Mouse (Mus musculus) limb, embryonic 14.5 days (tissue): ENCODE measurements around the gene Tcte2. TPM values are rescaled to one million over a fixed set of nuclear protein-coding genes. Genes with fewer than 3 reads are reported as not detected.

Source experiments
- ATAC-seq: fragments of 200-750 bp; cut with Nextera tagmentation; 2 replicates; pipeline ENCODE4 v1.8.0; 2017; ENCODE audit warnings: low read depth, moderate number of reproducible peaks, moderate TSS enrichment; ENCODE audit not compliant: low FRiP score
- DNase-seq: peaks from one replicate; pipeline ENCODE4 v3.0.0-alpha.2; 2015; ENCODE audit warnings: low spot score
- H3K27ac ChIP-seq: fragments of 300-500 bp; sonication (generic); replicated peaks from 2 replicates; pipeline ENCODE4 v1.5.1; 2014; ENCODE audit warnings: low read depth, mild to moderate bottlenecking, low read length, moderate library complexity, mixed read lengths
- H3K27me3 ChIP-seq: fragments of 300-500 bp; sonication (generic); 2 replicates; pipeline ENCODE4 v1.6.1; 2014; ENCODE audit warnings: low read length, mixed read lengths; ENCODE audit not compliant: control insufficient read depth, insufficient read depth
- H3K36me3 ChIP-seq: fragments of 300-500 bp; sonication (generic); 2 replicates; pipeline ENCODE4 v1.6.1; 2014; ENCODE audit warnings: mild to moderate bottlenecking, low read length, moderate library complexity, mixed read lengths; ENCODE audit not compliant: control insufficient read depth, insufficient read depth
- H3K4me1 ChIP-seq: fragments of 300-500 bp; sonication (generic); 2 replicates; pipeline ENCODE4 v1.6.1; 2014; ENCODE audit warnings: antibody characterized with exemption, low read length, mixed read lengths; ENCODE audit not compliant: control insufficient read depth, insufficient read depth
- H3K4me2 ChIP-seq: fragments of 300-500 bp; sonication (generic); replicated peaks from 2 replicates; pipeline ENCODE4 v1.6.1; 2014; ENCODE audit warnings: low read depth, mild to moderate bottlenecking, low read length, moderate library complexity; ENCODE audit not compliant: severe bottlenecking
- H3K4me3 ChIP-seq: fragments of 300-500 bp; sonication (generic); replicated peaks from 2 replicates; pipeline ENCODE4 v1.5.1; 2014; ENCODE audit warnings: low read length
- H3K9ac ChIP-seq: fragments of 300-500 bp; sonication (generic); 2 replicates; pipeline ENCODE4 v1.6.1; 2014; ENCODE audit warnings: mild to moderate bottlenecking, low read depth, low read length, moderate library complexity; ENCODE audit not compliant: severe bottlenecking
- H3K9me3 ChIP-seq: fragments of 300-500 bp; sonication (generic); 2 replicates; pipeline ENCODE4 v1.6.1; 2016; ENCODE audit warnings: low read length; ENCODE audit not compliant: control insufficient read depth
- POLR2A ChIP-seq: fragments of 200-500 bp; IDR thresholded peaks from 2 replicates; pipeline ENCODE4 v1.8.0; 2012; ENCODE audit warnings: inconsistent platforms, mild to moderate bottlenecking, moderate library complexity, borderline replicate concordance; ENCODE audit not compliant: insufficient read depth, insufficient read length; ENCODE audit errors: extremely low read depth
- WGBS: fragments of 180-500 bp; shearing (Covaris S2); extraction: QIAGEN DNeasy Blood & Tissue Kit; methylation state at CpG from one replicate; pipeline ENCODE4 v1.1.7; 2014; 5-methylcytosine and 5-hydroxymethylcytosine counted together
- polyA plus RNA-seq, 2 experiments: library from polyadenylated mRNA; depleted of rRNA in 1 of 2; stranded (reverse) in 1 of 2; unstranded in 1 of 2; fragments of >200 nt; fragmentation: Nextera tagmentation in 1 of 2; extraction: Ambion mirVana in 1 of 2; gene quantifications; 2 replicates each; pipeline versions ENCODE4 v1.2.1 to v1.2.3; 2012 to 2014

Tcte2 gene
- polyA plus RNA-seq, 2 experiments, result 4.4 to 5.2 TPM

DNA sequence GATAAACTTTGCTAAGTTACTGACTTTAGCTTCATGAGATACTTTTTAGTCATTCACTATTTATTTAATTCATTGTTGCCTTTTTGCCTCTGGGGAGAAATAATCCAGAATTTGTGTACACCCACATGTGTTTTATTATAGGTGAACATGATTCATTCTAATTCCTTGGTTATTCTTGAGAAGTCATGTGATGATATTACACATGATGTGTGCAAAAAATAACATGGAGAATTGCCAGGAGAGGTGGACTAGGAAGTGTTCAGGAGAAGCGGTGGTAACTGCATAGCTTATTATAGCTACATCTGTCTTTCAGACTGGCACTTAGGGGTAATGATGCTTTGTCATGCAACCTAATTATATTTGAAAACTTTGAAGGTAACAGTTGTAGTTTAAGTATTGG lies 2.2 kb upstream of the Tcte2 start:
- no peaks in the 10 kb centered on the region; the same call in 1 of the 2 replicates for H3K4me1 ChIP-seq
- H3K9me3 ChIP-seq, result no peaks in the 10 kb centered on the region
- H3K4me2 ChIP-seq, result no peak overlapping the region
- H3K36me3 ChIP-seq, result no peaks in the 10 kb centered on the region
- no peak overlapping the region for H3K4me3 ChIP-seq
- no peak for DNase-seq
- no peak overlapping the region for H3K27ac ChIP-seq
- ATAC-seq, result no peak
- TF ChIP-seq POLR2A, result no peak
- WGBS, result 76% methylated on average over 1 of the region's 1 CpGs
- no peak overlapping the region for H3K9ac ChIP-seq
- no peaks in the 10 kb centered on the region for H3K27me3 ChIP-seq

DNA sequence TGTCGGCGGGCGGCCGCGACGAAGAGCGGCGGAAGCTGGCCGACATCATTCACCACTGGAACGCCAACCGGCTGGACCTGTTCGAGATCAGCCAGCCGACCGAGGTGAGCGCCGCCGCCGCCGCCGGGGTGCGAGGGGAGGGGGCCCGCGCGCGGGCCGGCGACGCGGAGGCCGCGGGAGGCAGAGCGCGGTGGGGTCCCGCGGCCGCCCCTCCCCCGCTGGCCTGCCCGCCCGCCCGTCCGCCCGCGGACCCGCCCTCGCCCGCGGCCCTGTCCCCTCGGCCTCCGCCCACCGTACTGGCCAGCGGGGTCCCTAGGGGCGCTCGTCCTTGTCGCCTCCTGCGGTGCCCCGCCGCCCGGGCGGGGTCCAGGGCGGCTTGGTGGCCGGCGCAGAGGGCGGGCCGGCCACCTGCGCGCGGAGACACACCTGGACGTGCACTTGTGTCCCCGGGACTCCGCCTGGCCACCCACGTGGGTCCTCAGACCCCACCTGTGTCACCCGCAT lies 898 bp downstream of the Tcte2 start:
- H3K4me2 ChIP-seq, result peak overlapping the region; percentile 100
- DNase-seq, result no peak
- no peaks in the 10 kb centered on the region for H3K36me3 ChIP-seq
- H3K27ac ChIP-seq, result peak overlapping the region; percentile 61
- H3K4me1 ChIP-seq, result no peaks in the 10 kb centered on the region; the same call in 1 of the 2 replicates
- peak; percentile 39 for ATAC-seq
- TF ChIP-seq POLR2A, result no peak
- WGBS, result 0% methylated on average over 24 of the region's 72 CpGs
- peak overlapping the region; percentile 90 for H3K9ac ChIP-seq
- peak overlapping the region; percentile 85 for H3K4me3 ChIP-seq
- no peaks in the 10 kb centered on the region for H3K9me3 ChIP-seq
- H3K27me3 ChIP-seq, result no peaks in the 10 kb centered on the region

DNA sequence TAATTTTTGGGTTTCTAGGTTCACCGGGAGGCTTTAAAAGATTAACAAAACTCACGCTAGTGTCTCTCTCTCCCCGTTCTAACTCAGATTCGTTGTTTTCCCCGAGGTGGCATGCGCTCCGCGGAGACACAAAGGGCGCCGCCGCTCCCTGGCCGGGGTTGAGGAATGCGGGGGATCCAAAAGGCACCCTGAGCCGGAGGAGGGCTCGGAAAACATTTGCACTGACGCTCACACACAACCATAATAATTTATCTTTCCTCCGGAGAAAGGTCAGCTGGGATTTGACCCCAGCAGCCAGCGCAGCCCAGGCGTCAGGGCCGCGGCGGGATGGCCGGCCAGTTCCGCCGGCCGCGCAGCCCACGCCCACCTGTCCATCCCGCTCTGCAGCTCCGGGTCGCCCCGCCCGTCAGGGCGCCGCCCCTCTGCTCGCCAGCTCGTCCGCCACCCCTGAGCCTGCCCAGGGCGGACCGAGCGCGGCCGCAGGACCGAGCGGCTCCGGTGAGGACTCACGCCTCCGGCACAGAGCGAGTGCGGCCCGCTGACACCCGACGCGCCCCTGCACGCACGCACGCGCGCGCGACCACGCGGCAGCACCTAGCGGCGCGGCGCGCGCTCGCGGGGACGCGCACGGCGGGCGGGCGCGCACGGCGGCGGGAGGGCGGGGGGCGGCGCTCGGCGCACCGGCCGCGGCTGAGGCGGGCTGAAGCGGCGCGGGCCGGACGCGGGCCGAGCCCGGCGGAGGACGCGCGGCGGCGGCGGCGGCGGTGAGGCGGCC lies 1.6 kb downstream of the Tcte2 start, which contains the start of gene Afdn:
Gene Afdn (plus strand): TSS at position 687 of the 775 bp plus-strand sequence.
- no peaks in the 10 kb centered on the region for H3K9me3 ChIP-seq
- H3K36me3 ChIP-seq, result no peaks in the 10 kb centered on the region
- peak within 1 kb of the TSS; percentile 65 for H3K27ac ChIP-seq
- 1% methylated on average over 41 of the region's 108 CpGs for WGBS
- H3K4me3 ChIP-seq, result peak within 1 kb of the TSS; percentile 85
- no peaks in the 10 kb centered on the region; the same call in 1 of the 2 replicates for H3K4me1 ChIP-seq
- DNase-seq (peak; percentile 76), ATAC-seq (peak; percentile 89)
- H3K27me3 ChIP-seq, result no peaks in the 10 kb centered on the region
- no peak; the same call in 1 of the 2 replicates for TF ChIP-seq POLR2A
- H3K4me2 ChIP-seq, result peak within 1 kb of the TSS; percentile 100
- H3K9ac ChIP-seq, result peak within 1 kb of the TSS; percentile 90

DNA sequence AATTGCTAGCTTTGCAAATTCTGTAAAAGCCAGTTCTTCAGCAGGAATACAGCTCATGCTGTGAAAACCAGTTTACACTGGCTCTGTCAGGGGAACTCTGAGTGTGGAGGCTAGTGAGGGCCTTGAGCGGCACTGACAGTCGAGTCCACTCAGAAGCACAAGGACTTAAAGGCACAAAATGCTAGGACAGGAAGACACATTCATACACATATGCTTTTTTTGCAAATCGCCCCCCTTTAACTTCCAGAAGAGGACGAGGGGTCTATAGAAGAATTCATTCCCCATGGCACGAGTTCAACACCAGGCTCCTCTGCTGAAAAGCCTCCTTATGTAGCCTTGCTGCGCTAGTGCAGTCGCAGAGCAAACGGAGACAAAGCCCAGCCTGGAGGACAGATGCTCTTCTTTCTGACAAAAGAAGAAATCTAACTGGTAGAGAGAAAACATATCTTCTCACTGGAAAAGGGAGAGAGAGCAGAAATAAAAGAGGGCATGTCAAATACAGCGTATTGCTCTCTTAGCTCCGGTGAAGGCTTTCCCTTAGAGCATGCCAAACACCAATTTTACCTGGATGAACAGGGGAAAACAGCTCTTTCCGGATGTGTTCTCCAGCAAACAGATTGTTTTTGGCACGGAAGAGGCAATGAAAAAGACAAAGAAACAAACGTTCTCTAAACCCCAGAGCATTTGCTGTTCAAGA lies 2.3 kb downstream of the Tcte2 start:
- Histone ChIP-seq H3K27me3 (no peaks in the 10 kb centered on the region), H3K36me3 (no peaks in the 10 kb centered on the region), H3K9me3 (no peaks in the 10 kb centered on the region), H3K4me3 (peak overlapping the region; percentile 85), H3K4me2 (peak overlapping the region; percentile 100), H3K4me1 (no peaks in the 10 kb centered on the region; the same call in 1 of the 2 replicates), H3K9ac (peak overlapping the region; percentile 90), H3K27ac (peak overlapping the region; percentile 65)
- 13% methylated on average over 13 of the region's 13 CpGs for WGBS
- DNase-seq (peak; percentile 31), ATAC-seq (no peak)
- TF ChIP-seq POLR2A, result no peak

DNA sequence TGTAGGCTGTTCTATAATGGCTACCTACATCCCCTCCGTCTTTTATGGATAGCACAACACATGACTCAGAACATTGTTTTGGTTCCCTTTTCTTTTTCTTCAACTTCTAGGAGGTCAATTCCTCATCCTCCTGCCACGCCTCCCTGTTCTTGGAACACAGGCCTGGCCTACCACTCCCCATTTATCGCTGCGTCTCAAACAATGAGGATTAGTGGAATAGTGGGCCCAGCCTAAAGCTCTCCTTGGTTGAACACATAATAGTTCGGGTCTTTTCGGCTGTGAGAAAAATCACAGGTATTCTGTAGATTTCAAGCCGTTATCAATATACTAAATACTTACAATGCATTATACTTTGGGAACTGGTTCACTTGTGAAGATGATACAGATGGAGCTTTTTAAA lies 3.0 kb downstream of the Tcte2 start:
- no peaks in the 10 kb centered on the region for H3K36me3 ChIP-seq
- 0 out of 2 replicates have a peak overlapping the region, but pooled peaks have one; percentile 85 for H3K4me3 ChIP-seq
- H3K9me3 ChIP-seq, result no peaks in the 10 kb centered on the region
- DNase-seq (no peak), ATAC-seq (no peak)
- peak overlapping the region; percentile 100; the same call in 1 of the 2 replicates for H3K4me2 ChIP-seq
- no peak overlapping the region for H3K27ac ChIP-seq
- no peaks in the 10 kb centered on the region for H3K27me3 ChIP-seq
- 91% methylated on average over 7 of the region's 7 CpGs for WGBS
- TF ChIP-seq POLR2A, result no peak
- H3K4me1 ChIP-seq, result no peaks in the 10 kb centered on the region; the same call in 1 of the 2 replicates
- no peak overlapping the region for H3K9ac ChIP-seq
